Mouse (Mus musculus) cerebellum, adult (tissue): ENCODE measurements around the gene Zdhhc7.
A peak's percentile ranks its signal among the peaks of the same experiment; 100 is the strongest.

Experiments used
- ATAC-seq: cut with Nextera tagmentation; 2 replicates; pipeline ENCODE4 v1.9.2; 2017; ENCODE audit warnings: mild to moderate bottlenecking, moderate library complexity, mixed read lengths; ENCODE audit not compliant: insufficient number of reproducible peaks, low FRiP score, low TSS enrichment

The Zdhhc7 gene

GRCm38 (mm10) chr8:120116600-120116999 lies 15.3 kb upstream of the Zdhhc7 start:
- ATAC-seq = no peak

GRCm38 (mm10) chr8:120114315-120114841 lies 13.1 kb upstream of the Zdhhc7 start:
- peak; percentile 57 for ATAC-seq

- peak; percentile 86 for ATAC-seq
Measured at GRCm38 (mm10) chr8:120113758-120114255, 12.5 kb upstream of the Zdhhc7 start, which contains the start of gene 6430548M08Rik. 6430548M08Rik (plus strand) TSS chr8:120114152.

GRCm38 (mm10) chr8:120113306-120113705 lies 12.0 kb upstream of the Zdhhc7 start:
- 0 out of 2 replicates have a peak, but pooled peaks have one; percentile 10 for ATAC-seq

- ATAC-seq = no peak
Measured at GRCm38 (mm10) chr8:120112535-120112934, 11.3 kb upstream of the Zdhhc7 start.

- no peak for ATAC-seq
Measured at GRCm38 (mm10) chr8:120111382-120111781, 10.1 kb upstream of the Zdhhc7 start.

GRCm38 (mm10) chr8:120110966-120111365 lies 9.7 kb upstream of the Zdhhc7 start:
- ATAC-seq = no peak

- ATAC-seq = no peak
Measured at GRCm38 (mm10) chr8:120109149-120109548, 7.9 kb upstream of the Zdhhc7 start.

GRCm38 (mm10) chr8:120104721-120105272 lies 3.5 kb upstream of the Zdhhc7 start:
- ATAC-seq = no peak

GRCm38 (mm10) chr8:120103916-120104315 lies 2.6 kb upstream of the Zdhhc7 start:
- ATAC-seq = no peak

GRCm38 (mm10) chr8:120100388-120101067 lies 754 bp downstream of the Zdhhc7 start:
- 0 out of 2 replicates have a peak, but pooled peaks have one; percentile 5 for ATAC-seq

GRCm38 (mm10) chr8:120096486-120096885 lies 4.8 kb downstream of the Zdhhc7 start:
- no peak for ATAC-seq

- no peak for ATAC-seq
Measured at GRCm38 (mm10) chr8:120094801-120095200, 6.5 kb downstream of the Zdhhc7 start.

GRCm38 (mm10) chr8:120093103-120093502 lies 8.2 kb downstream of the Zdhhc7 start:
- no peak for ATAC-seq

GRCm38 (mm10) chr8:120091032-120091431 lies 10.2 kb downstream of the Zdhhc7 start:
- peak; percentile 68; the same call in 1 of the 2 replicates for ATAC-seq

- ATAC-seq = no peak
Measured at GRCm38 (mm10) chr8:120089511-120089910, 11.8 kb downstream of the Zdhhc7 start.

- ATAC-seq = no peak
Measured at GRCm38 (mm10) chr8:120084783-120085182, 16.5 kb downstream of the Zdhhc7 start.

GRCm38 (mm10) chr8:120083261-120083660 lies 18.0 kb downstream of the Zdhhc7 start:
- ATAC-seq = no peak

GRCm38 (mm10) chr8:120079361-120079760 lies 21.9 kb downstream of the Zdhhc7 start:
- no peak for ATAC-seq

GRCm38 (mm10) chr8:120078080-120078479 lies 23.2 kb downstream of the Zdhhc7 start:
- ATAC-seq = no peak

GRCm38 (mm10) chr8:120075347-120075746 lies 25.9 kb downstream of the Zdhhc7 start:
- no peak for ATAC-seq
